Mouse (Mus musculus): Measurements from ENCODE around the gene Prss50.

GRCm38 (mm10) chr9:110856920-110857319, 847 bp upstream of the Prss50 start:
- TF ChIP-seq CTCF (IDR thresholded peaks at IDR 0.05; ENCODE audit: borderline replicate concordance, insufficient read depth, low read depth, low read length) (no peak), POLR2A (IDR thresholded peaks at IDR 0.05; ENCODE audit: borderline replicate concordance, insufficient read depth, low read length) (no peak)

Measured in cerebellum, adult 2 months (tissue).